Mouse (Mus musculus): ENCODE measurements around the gene Gm4201.
"Not testable (repeated sequence)": the region's sequence is repeated elsewhere in the genome, so short reads cannot be mapped to it uniquely, and the experiment has no call there.

Gm4201 gene

DNA sequence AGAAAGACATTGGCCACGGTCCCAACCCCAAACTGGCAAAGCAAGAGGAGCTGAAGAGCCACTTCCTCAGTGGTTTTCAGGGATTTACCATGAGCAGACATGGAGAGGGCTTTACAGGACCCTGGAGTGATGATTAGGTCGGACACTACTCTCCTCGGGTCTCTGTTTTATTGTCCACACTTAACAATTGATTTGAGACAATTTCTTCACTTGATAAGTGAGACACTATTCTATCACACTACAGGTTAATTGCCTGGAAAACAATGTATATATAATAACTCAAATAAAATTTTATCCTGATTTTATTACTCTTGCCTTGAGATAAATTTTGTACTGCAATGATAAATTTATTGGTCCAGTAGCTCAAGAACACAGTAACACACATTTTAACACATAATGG, at the start of gene Gm4201:
Gene Gm4201 (minus strand): TSS at position 101 of the 400 bp plus-strand sequence.
- DNase-seq (ENCODE audit: low spot score): not testable (repeated sequence)

DNA sequence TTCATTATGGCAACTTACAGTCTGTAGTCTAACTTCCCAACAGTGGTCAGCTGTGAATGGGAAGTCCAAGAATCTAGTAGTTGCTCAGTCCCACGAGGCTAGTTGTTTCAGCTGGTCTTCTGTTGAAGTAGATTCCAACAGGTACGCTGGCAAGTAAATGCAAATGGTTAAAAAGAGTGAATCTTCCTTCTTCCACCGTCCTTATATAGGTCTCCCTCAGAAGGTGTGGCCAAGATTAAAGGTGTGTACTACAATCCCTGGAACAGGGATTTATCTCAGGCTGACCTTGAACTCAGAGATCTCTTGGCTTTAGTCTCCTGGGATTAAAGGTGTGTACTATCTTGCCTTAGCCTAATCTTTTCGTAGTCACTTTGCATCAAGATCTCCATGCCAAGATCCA, 22.9 kb upstream of the Gm4201 start, which contains the start of gene Gm4565:
Gene Gm4565 (minus strand): TSS at position 101 of the 400 bp plus-strand sequence.
- DNase-seq (ENCODE audit: low spot score): not testable (repeated sequence)

DNA sequence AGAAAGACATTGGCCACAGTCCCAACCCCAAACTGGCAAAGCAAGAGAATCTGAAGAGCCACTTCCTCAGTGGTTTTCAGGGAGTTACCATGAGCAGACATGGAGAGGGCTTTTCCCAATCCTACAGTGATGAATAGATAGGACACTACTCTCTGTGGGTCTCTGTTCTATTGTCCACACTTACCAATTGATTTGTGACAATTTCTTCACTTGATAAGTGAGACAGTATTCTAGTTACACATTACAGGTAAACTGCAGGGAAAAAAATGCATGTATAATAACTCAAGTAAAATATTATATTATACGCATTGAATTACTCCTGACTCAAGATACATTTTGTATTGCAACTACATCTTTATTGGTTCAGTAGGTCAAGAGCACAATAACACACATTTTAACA, 30.4 kb downstream of the Gm4201 start, which contains the start of gene Gm8677:
Gene Gm8677 (minus strand): TSS at position 101 of the 400 bp plus-strand sequence.
- not testable (repeated sequence) for DNase-seq (ENCODE audit: low spot score)

DNA sequence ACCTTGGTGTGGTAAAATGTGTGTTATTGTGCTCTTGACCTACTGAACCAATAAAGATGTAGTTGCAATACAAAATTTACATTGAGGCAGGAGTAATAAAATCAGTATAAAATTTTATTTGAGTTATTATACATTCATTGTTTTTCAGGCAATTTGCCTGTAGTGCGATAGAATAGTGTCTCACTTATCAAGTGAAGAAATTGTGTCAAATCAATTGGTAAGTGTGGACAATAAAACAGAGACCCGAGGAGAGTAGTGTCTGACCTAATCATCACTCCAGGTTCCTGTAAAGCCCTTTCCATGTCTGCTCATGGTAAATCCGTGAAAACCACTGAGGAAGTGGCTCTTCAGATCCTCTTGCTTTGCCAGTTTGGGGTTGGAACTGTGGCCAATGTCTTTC, 42.5 kb downstream of the Gm4201 start, which contains the start of gene Vmn1r152:
Gene Vmn1r152 (plus strand): TSS at position 301 of the 400 bp plus-strand sequence.
- DNase-seq (ENCODE audit: low spot score): not testable (repeated sequence)

Data from yolk sac, embryonic 10.5 days (tissue).